Mouse (Mus musculus): ENCODE measurements around the gene Adamts12.

- TF ChIP-seq CTCF (conservative IDR thresholded peaks at IDR 0.05; ENCODE audit: insufficient read depth, insufficient read length, low read depth, low read length), result no peak
- no peak for TF ChIP-seq POLR2A (IDR thresholded peaks at IDR 0.05; ENCODE audit: low read depth, low read length)
Measured at GRCm38 (mm10) chr15:11042828-11043227, 21.8 kb upstream of the Adamts12 start.
